Mouse (Mus musculus) small intestine, adult 2 months (tissue): ENCODE measurements at regions not wholly inside any gene's neighbourhood (a gene's known extent, or its start where the extent isn't known, plus 50 kb on each side); places are given as distances from the start of the nearest gene placed in this dataset.

Experiments used
- CTCF ChIP-seq: fragments of 200-500 bp; IDR thresholded peaks from 2 replicates; pipeline ENCODE4 v1.5.1; 2012; ENCODE audit warnings: low read depth, mild to moderate bottlenecking, control low read depth, inconsistent platforms, low read length, moderate library complexity, mixed read lengths; ENCODE audit not compliant: insufficient replicate concordance, insufficient read length; ENCODE audit errors: extremely low read depth
- POLR2A ChIP-seq: fragments of 200-500 bp; IDR thresholded peaks from 2 replicates; pipeline ENCODE4 v1.6.1; 2012; ENCODE audit warnings: low read depth, mild to moderate bottlenecking, control low read depth, inconsistent platforms, low read length, moderate library complexity

DNA sequence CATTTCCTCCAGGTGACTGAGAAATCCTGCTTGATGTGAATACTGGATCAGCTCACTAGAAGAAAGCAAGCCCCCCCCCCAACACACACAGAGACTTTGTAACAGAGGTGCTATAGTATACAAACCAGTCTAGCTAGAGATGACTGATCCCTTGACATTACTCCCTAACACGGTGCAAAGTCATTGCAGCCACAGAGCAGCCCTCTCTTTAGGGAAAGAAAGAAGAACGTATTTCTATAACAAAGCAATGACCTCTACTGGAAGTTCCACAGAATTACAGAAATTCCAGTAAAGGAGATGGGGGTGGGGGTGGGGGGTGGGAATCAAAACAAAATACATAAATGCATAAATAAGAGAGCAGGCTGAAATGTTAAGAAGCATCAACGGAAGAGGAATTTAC lies 655.6 kb downstream of the Ipo11 start:
- TF ChIP-seq CTCF: no peak
- no peak for TF ChIP-seq POLR2A
